Mouse (Mus musculus) myocyte (in vitro differentiated cells): ENCODE measurements around the gene Tcap. TPM values are rescaled to one million over a fixed set of nuclear protein-coding genes. Genes with fewer than 3 reads are reported as not detected.

Source experiments
- H3K27me3 ChIP-seq: one replicate; pipeline ENCODE4 v1.6.1; 2011; ENCODE audit not compliant: control insufficient read depth, insufficient read depth, insufficient read length
- H3K36me3 ChIP-seq: one replicate; pipeline ENCODE4 v1.6.1; 2011; ENCODE audit not compliant: control insufficient read depth, insufficient read depth
- H3K4me2 ChIP-seq: one replicate; pipeline ENCODE4 v1.6.1; 2011; ENCODE audit warnings: low read depth, control low read depth
- H3K4me3 ChIP-seq: one replicate; pipeline ENCODE4 v1.5.1; 2011; ENCODE audit warnings: mild to moderate bottlenecking, control low read depth, moderate library complexity
- H3K79me2 ChIP-seq: one replicate; pipeline ENCODE4 v1.6.1; 2011; ENCODE audit not compliant: control insufficient read depth, insufficient read depth
- H3ac ChIP-seq: one replicate; pipeline ENCODE4 v1.6.1; 2011; ENCODE audit not compliant: control insufficient read depth, insufficient read length
- CEBPB ChIP-seq: IDR thresholded peaks from 2 replicates; pipeline ENCODE4 v1.6.1; 2011; ENCODE audit warnings: mild to moderate bottlenecking, moderate library complexity; ENCODE audit not compliant: poor library complexity, insufficient read depth, severe bottlenecking
- E2F4 ChIP-seq: IDR thresholded peaks from one replicate; pipeline ENCODE4 v1.6.1; 2011; ENCODE audit warnings: mild to moderate bottlenecking, control low read depth, moderate library complexity; ENCODE audit not compliant: insufficient read depth
- MAX ChIP-seq: IDR thresholded peaks from one replicate; pipeline ENCODE4 v1.6.1; 2011; ENCODE audit warnings: low read depth, mild to moderate bottlenecking, control low read depth
- MYOD1 ChIP-seq, 3 experiments: IDR thresholded peaks; one replicate each; pipeline ENCODE4 v1.6.1; 2011; ENCODE audit warnings: control low read depth in 2 of 3, low read depth in 2 of 3, mild to moderate bottlenecking in 2 of 3, moderate library complexity in 1 of 3; ENCODE audit not compliant: insufficient read length in 2 of 3, control insufficient read depth in 1 of 3
- MYOG ChIP-seq, 3 experiments: IDR thresholded peaks; one replicate each; pipeline ENCODE4 v1.6.1; 2011; ENCODE audit warnings: control low read depth in 2 of 3, low read depth in 2 of 3, mild to moderate bottlenecking in 2 of 3; ENCODE audit not compliant: insufficient read length in 2 of 3, control insufficient read depth in 1 of 3, insufficient read depth in 1 of 3
- POLR2A ChIP-seq: IDR thresholded peaks from one replicate; pipeline ENCODE4 v1.6.1; 2011; ENCODE audit warnings: low read depth, mild to moderate bottlenecking, control low read depth, moderate library complexity; ENCODE audit not compliant: insufficient read length
- POLR2AphosphoS2 ChIP-seq: IDR thresholded peaks from one replicate; pipeline ENCODE4 v1.6.1; 2011; ENCODE audit warnings: low read depth, control low read depth; ENCODE audit not compliant: insufficient read length
- REST ChIP-seq: IDR thresholded peaks from one replicate; pipeline ENCODE4 v1.6.1; 2011; ENCODE audit warnings: mild to moderate bottlenecking, control low read depth, moderate library complexity; ENCODE audit not compliant: insufficient read depth, insufficient read length
- SRF ChIP-seq: IDR thresholded peaks from one replicate; pipeline ENCODE4 v1.6.1; 2011; ENCODE audit warnings: low read depth; ENCODE audit not compliant: control insufficient read depth, insufficient read length
- TCF12 ChIP-seq: IDR thresholded peaks from one replicate; pipeline ENCODE4 v1.6.1; 2011; ENCODE audit warnings: mild to moderate bottlenecking, control low read depth; ENCODE audit not compliant: poor library complexity, insufficient read depth, severe bottlenecking
- TCF3 ChIP-seq: IDR thresholded peaks from one replicate; pipeline ENCODE4 v1.6.1; 2011; ENCODE audit warnings: low read depth, control low read depth; ENCODE audit not compliant: insufficient read length
- USF1 ChIP-seq: IDR thresholded peaks from one replicate; pipeline ENCODE4 v1.6.1; 2011; ENCODE audit warnings: low read depth, mild to moderate bottlenecking, control low read depth, moderate library complexity
- polyA plus RNA-seq: library from polyadenylated mRNA; unstranded; fragments of >200 nt; fragmentation: generic; extraction: Trizol; gene quantifications from one replicate; pipeline ENCODE4 v1.2.1, GENCODE M21; 2012; ENCODE audit warnings: missing spikeins

The Tcap gene
- polyA plus RNA-seq, 1 experiment: 131 TPM

- H3K4me3 ChIP-seq: no peak overlapping the region
- no peak overlapping the region for H3K4me2 ChIP-seq
These were observed 11.9 kb upstream of the Tcap start for GRCm38 (mm10) chr11:98371556-98372240.

GRCm38 (mm10) chr11:98372406-98372805 is 11.2 kb upstream of the Tcap start:
- Histone ChIP-seq H3K36me3 (peaks cover 22% of the 10 kb centered on the region), H3K4me2 (no peak overlapping the region), H3ac (no peak overlapping the region), H3K4me3 (no peak overlapping the region), H3K27me3 (no peaks in the 10 kb centered on the region), H3K79me2 (no peaks in the 10 kb centered on the region)
- TF ChIP-seq MYOG (IDR thresholded peaks at IDR 0.05; ENCODE audit: control insufficient read depth in 1 of 3, insufficient read depth in 1 of 3, insufficient read length in 2 of 3, low read depth in 2 of 3) (no peak), MYOD1 (IDR thresholded peaks at IDR 0.05; ENCODE audit: control insufficient read depth in 1 of 3, insufficient read length in 2 of 3, low read depth in 2 of 3) (no peak), SRF (no peak)

More at GRCm38 (mm10) chr11:98371556-98372240, 11.9 kb upstream of the Tcap start:
- Histone ChIP-seq H3ac (no peak overlapping the region), H3K36me3 (peaks cover 17% of the 10 kb centered on the region), H3K79me2 (no peaks in the 10 kb centered on the region), H3K27me3 (no peaks in the 10 kb centered on the region)
- no peak for TF ChIP-seq CEBPB
- TF ChIP-seq TCF12: no peak
- TF ChIP-seq MYOD1 (IDR thresholded peaks at IDR 0.05; ENCODE audit: control insufficient read depth in 1 of 3, insufficient read length in 2 of 3, low read depth in 2 of 3): no peak
- TF ChIP-seq POLR2AphosphoS2: no peak
- TF ChIP-seq POLR2A: no peak
- no peak for TF ChIP-seq E2F4
- TF ChIP-seq MYOG (IDR thresholded peaks at IDR 0.05; ENCODE audit: control insufficient read depth in 1 of 3, insufficient read depth in 1 of 3, insufficient read length in 2 of 3, low read depth in 2 of 3): no peak
- TF ChIP-seq MAX: no peak
- TF ChIP-seq USF1: no peak
- TF ChIP-seq TCF3: no peak
- TF ChIP-seq REST: no peak

DNA sequence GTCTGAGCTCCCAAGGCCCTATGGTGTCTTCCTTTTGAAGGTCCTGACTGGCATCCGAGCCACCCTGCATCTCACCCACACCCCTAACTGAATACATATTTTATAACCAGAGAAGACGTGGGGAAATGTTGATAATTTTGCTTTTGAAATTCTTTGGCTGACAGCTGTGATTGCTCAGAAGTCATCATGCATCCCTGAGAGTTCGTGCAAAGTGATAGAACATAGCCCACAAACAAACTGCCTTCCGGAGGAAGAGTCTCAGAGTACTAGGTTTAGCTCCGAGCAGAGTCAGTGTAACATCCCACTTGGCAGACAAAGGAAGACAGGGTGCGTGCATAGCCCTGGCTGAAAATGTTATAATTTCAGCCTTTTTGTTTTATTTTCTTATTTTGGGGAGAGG is 10.4 kb upstream of the Tcap start:
- H3K4me2 ChIP-seq: no peak overlapping the region

DNA sequence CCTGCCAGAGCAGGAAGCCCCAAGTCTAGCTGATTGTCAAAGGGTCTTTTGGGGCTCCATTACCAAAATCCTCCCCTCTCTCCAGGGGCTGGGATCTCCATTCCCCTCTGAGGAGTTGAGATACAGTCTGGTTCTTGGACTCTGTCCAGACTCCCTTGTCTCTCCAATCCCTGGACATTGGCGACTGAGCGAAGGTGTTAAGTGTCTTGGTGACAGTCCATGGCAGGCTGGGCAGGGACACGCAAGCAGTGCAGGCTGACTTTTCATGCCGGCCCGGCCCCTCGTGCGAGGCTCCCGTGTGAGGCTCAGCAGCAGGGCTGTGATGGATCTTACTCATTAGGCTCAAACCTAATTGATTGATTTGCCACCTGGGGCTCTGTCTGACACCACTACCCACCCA is 9.3 kb upstream of the Tcap start:
- H3K79me2 ChIP-seq: no peaks in the 10 kb centered on the region
- H3K27me3 ChIP-seq: no peaks in the 10 kb centered on the region
- H3K4me2 ChIP-seq: no peak overlapping the region
- peaks cover 28% of the 10 kb centered on the region for H3K36me3 ChIP-seq
- no peak overlapping the region for H3K4me3 ChIP-seq
- no peak overlapping the region for H3ac ChIP-seq
- no peak for TF ChIP-seq POLR2AphosphoS2
- TF ChIP-seq CEBPB: no peak
- TF ChIP-seq MYOG (IDR thresholded peaks at IDR 0.05; ENCODE audit: control insufficient read depth in 1 of 3, insufficient read depth in 1 of 3, insufficient read length in 2 of 3, low read depth in 2 of 3): no peak
- no peak for TF ChIP-seq REST
- TF ChIP-seq POLR2A: no peak
- no peak for TF ChIP-seq MYOD1 (IDR thresholded peaks at IDR 0.05; ENCODE audit: control insufficient read depth in 1 of 3, insufficient read length in 2 of 3, low read depth in 2 of 3)
- TF ChIP-seq TCF12: no peak

More for the DNA sequence above, 10.4 kb upstream of the Tcap start:
- no peak for TF ChIP-seq MAX
- Histone ChIP-seq H3K36me3 (peaks cover 25% of the 10 kb centered on the region), H3ac (no peak overlapping the region), H3K27me3 (no peaks in the 10 kb centered on the region), H3K79me2 (no peaks in the 10 kb centered on the region), H3K4me3 (no peak overlapping the region)

- TF ChIP-seq USF1 (no peak), TCF3 (no peak), MYOG (IDR thresholded peaks at IDR 0.05; ENCODE audit: control insufficient read depth in 1 of 3, insufficient read depth in 1 of 3, insufficient read length in 2 of 3, low read depth in 2 of 3) (no peak), MAX (no peak), MYOD1 (IDR thresholded peaks at IDR 0.05; ENCODE audit: control insufficient read depth in 1 of 3, insufficient read length in 2 of 3, low read depth in 2 of 3) (no peak), POLR2AphosphoS2 (no peak), POLR2A (no peak), SRF (no peak), TCF12 (no peak), E2F4 (no peak), CEBPB (no peak)
These were observed 6.9 kb upstream of the Tcap start for GRCm38 (mm10) chr11:98376756-98377155.

More at GRCm38 (mm10) chr11:98376756-98377155, 6.9 kb upstream of the Tcap start:
- H3K4me3 ChIP-seq: no peak overlapping the region
- no peaks in the 10 kb centered on the region for H3K27me3 ChIP-seq
- H3K4me2 ChIP-seq: no peak overlapping the region
- no peak overlapping the region for H3ac ChIP-seq
- H3K36me3 ChIP-seq: peaks cover 28% of the 10 kb centered on the region
- H3K79me2 ChIP-seq: no peaks in the 10 kb centered on the region
